Mouse (Mus musculus): ENCODE measurements around the gene Trat1. TPM values are rescaled to one million over a fixed set of nuclear protein-coding genes. Genes with fewer than 3 reads are reported as not detected.

Trat1 gene
- polyA plus RNA-seq (2015; fragmentation: Nextera tagmentation; extraction: Ambion mirVana) = not detected in 2 replicates

GRCm38 (mm10) chr16:48771971-48772445 is at the start of gene Trat1:
TSS of gene Trat1 (minus strand) at chr16:48772021.
- Histone ChIP-seq H3K9ac (ENCODE audit: low read depth, low read length) (no peak within 1 kb of the TSS), H3K36me3 (ENCODE audit: insufficient read depth, low read length) (no peaks in the 10 kb centered on the region), H3K4me2 (ENCODE audit: low read length) (no peak within 1 kb of the TSS), H3K9me3 (replicated peaks; ENCODE audit: low read length) (no peaks in the 10 kb centered on the region), H3K4me3 (replicated peaks; ENCODE audit: low read depth, low read length) (no peak within 1 kb of the TSS), H3K4me1 (replicated peaks; ENCODE audit: insufficient read depth, low read length) (no peaks in the 10 kb centered on the region), H3K27ac (no peak within 1 kb of the TSS), H3K27me3 (ENCODE audit: insufficient read depth, low read length) (no peaks in the 10 kb centered on the region)
- ATAC-seq (replicated peaks; ENCODE audit: low FRiP score, low read depth) (no peak), DNase-seq (ENCODE audit: low spot score) (no peak)
- 73% methylated on average over 3 of the region's 3 CpGs for WGBS
- no peak for TF ChIP-seq CTCF (IDR thresholded peaks at IDR 0.05; ENCODE audit: low read depth)

- no peak for DNase-seq (ENCODE audit: low spot score)
- no peak overlapping the region for H3K27ac ChIP-seq
- no peaks in the 10 kb centered on the region for H3K36me3 ChIP-seq (ENCODE audit: insufficient read depth, low read length)
- 92% methylated on average over 6 of the region's 6 CpGs for WGBS
- no peak for ATAC-seq (replicated peaks; ENCODE audit: low FRiP score, low read depth)
- H3K4me1 ChIP-seq (replicated peaks; ENCODE audit: insufficient read depth, low read length) = no peaks in the 10 kb centered on the region
- no peaks in the 10 kb centered on the region for H3K27me3 ChIP-seq (ENCODE audit: insufficient read depth, low read length)
- no peak for TF ChIP-seq CTCF (IDR thresholded peaks at IDR 0.05; ENCODE audit: low read depth)
- no peak overlapping the region for H3K4me2 ChIP-seq (ENCODE audit: low read length)
- no peak overlapping the region for H3K9ac ChIP-seq (ENCODE audit: low read depth, low read length)
- H3K9me3 ChIP-seq (replicated peaks; ENCODE audit: low read length) = no peaks in the 10 kb centered on the region
- no peak overlapping the region for H3K4me3 ChIP-seq (replicated peaks; ENCODE audit: low read depth, low read length)
Measured at GRCm38 (mm10) chr16:48818524-48818923, 46.7 kb upstream of the Trat1 start.

- DNase-seq (ENCODE audit: low spot score) = no peak
- WGBS = 93% methylated on average over 2 of the region's 2 CpGs
- TF ChIP-seq CTCF (IDR thresholded peaks at IDR 0.05; ENCODE audit: low read depth) = no peak
- H3K9ac ChIP-seq (ENCODE audit: low read depth, low read length) = no peak within 1 kb of the TSS
- H3K4me2 ChIP-seq (ENCODE audit: low read length) = no peak within 1 kb of the TSS
- no peaks in the 10 kb centered on the region for H3K4me1 ChIP-seq (replicated peaks; ENCODE audit: insufficient read depth, low read length)
- H3K27me3 ChIP-seq (ENCODE audit: insufficient read depth, low read length) = no peaks in the 10 kb centered on the region
- no peak for ATAC-seq (replicated peaks; ENCODE audit: low FRiP score, low read depth)
- H3K4me3 ChIP-seq (replicated peaks; ENCODE audit: low read depth, low read length) = no peak within 1 kb of the TSS
- H3K27ac ChIP-seq = no peak within 1 kb of the TSS
- no peaks in the 10 kb centered on the region for H3K36me3 ChIP-seq (ENCODE audit: insufficient read depth, low read length)
- H3K9me3 ChIP-seq (replicated peaks; ENCODE audit: low read length) = no peaks in the 10 kb centered on the region
Measured at GRCm38 (mm10) chr16:48816695-48817094, 44.9 kb upstream of the Trat1 start, which contains the start of gene Retnlb. TSS of gene Retnlb (plus strand) at chr16:48816856.

GRCm38 (mm10) chr16:48811881-48812436 is 40.1 kb upstream of the Trat1 start:
- Histone ChIP-seq H3K9me3 (replicated peaks; ENCODE audit: low read length) (no peaks in the 10 kb centered on the region), H3K4me2 (ENCODE audit: low read length) (no peak overlapping the region), H3K4me1 (replicated peaks; ENCODE audit: insufficient read depth, low read length) (no peaks in the 10 kb centered on the region), H3K9ac (ENCODE audit: low read depth, low read length) (no peak overlapping the region), H3K27ac (no peak overlapping the region), H3K4me3 (replicated peaks; ENCODE audit: low read depth, low read length) (no peak overlapping the region), H3K36me3 (ENCODE audit: insufficient read depth, low read length) (no peaks in the 10 kb centered on the region), H3K27me3 (ENCODE audit: insufficient read depth, low read length) (no peaks in the 10 kb centered on the region)
- DNase-seq (ENCODE audit: low spot score) (peak; percentile 3), ATAC-seq (replicated peaks; ENCODE audit: low FRiP score, low read depth) (no peak)
- 57% methylated on average over 7 of the region's 7 CpGs for WGBS
- TF ChIP-seq CTCF (IDR thresholded peaks at IDR 0.05; ENCODE audit: low read depth) = no peak

GRCm38 (mm10) chr16:48809374-48809773 is 37.6 kb upstream of the Trat1 start:
- Histone ChIP-seq H3K4me1 (replicated peaks; ENCODE audit: insufficient read depth, low read length) (no peaks in the 10 kb centered on the region), H3K27me3 (ENCODE audit: insufficient read depth, low read length) (no peaks in the 10 kb centered on the region), H3K9me3 (replicated peaks; ENCODE audit: low read length) (no peaks in the 10 kb centered on the region), H3K4me2 (ENCODE audit: low read length) (no peak overlapping the region), H3K27ac (no peak overlapping the region), H3K36me3 (ENCODE audit: insufficient read depth, low read length) (no peaks in the 10 kb centered on the region), H3K9ac (ENCODE audit: low read depth, low read length) (no peak overlapping the region), H3K4me3 (replicated peaks; ENCODE audit: low read depth, low read length) (no peak overlapping the region)
- no peak for DNase-seq (ENCODE audit: low spot score)
- 53% methylated on average over 2 of the region's 2 CpGs for WGBS
- peak; percentile 48 for TF ChIP-seq CTCF (IDR thresholded peaks at IDR 0.05; ENCODE audit: low read depth)
- no peak for ATAC-seq (replicated peaks; ENCODE audit: low FRiP score, low read depth)

- DNase-seq (ENCODE audit: low spot score) (no peak), ATAC-seq (replicated peaks; ENCODE audit: low FRiP score, low read depth) (no peak)
- no peaks in the 10 kb centered on the region for H3K36me3 ChIP-seq (ENCODE audit: insufficient read depth, low read length)
- no peaks in the 10 kb centered on the region for H3K27me3 ChIP-seq (ENCODE audit: insufficient read depth, low read length)
- no peaks in the 10 kb centered on the region for H3K9me3 ChIP-seq (replicated peaks; ENCODE audit: low read length)
- H3K4me3 ChIP-seq (replicated peaks; ENCODE audit: low read depth, low read length) = no peak overlapping the region
- no peak for TF ChIP-seq CTCF (IDR thresholded peaks at IDR 0.05; ENCODE audit: low read depth)
- no peak overlapping the region for H3K4me2 ChIP-seq (ENCODE audit: low read length)
- H3K9ac ChIP-seq (ENCODE audit: low read depth, low read length) = no peak overlapping the region
- 83% methylated on average over 1 of the region's 1 CpGs for WGBS
- no peak overlapping the region for H3K27ac ChIP-seq
- no peaks in the 10 kb centered on the region for H3K4me1 ChIP-seq (replicated peaks; ENCODE audit: insufficient read depth, low read length)
Measured at GRCm38 (mm10) chr16:48806521-48806920, 34.7 kb upstream of the Trat1 start.

GRCm38 (mm10) chr16:48805412-48805811 is 33.6 kb upstream of the Trat1 start:
- WGBS = 83% methylated on average over 1 of the region's 1 CpGs
- Histone ChIP-seq H3K27me3 (ENCODE audit: insufficient read depth, low read length) (no peaks in the 10 kb centered on the region), H3K27ac (no peak overlapping the region), H3K9me3 (replicated peaks; ENCODE audit: low read length) (no peaks in the 10 kb centered on the region), H3K36me3 (ENCODE audit: insufficient read depth, low read length) (no peaks in the 10 kb centered on the region), H3K4me2 (ENCODE audit: low read length) (no peak overlapping the region), H3K4me1 (replicated peaks; ENCODE audit: insufficient read depth, low read length) (no peaks in the 10 kb centered on the region), H3K4me3 (replicated peaks; ENCODE audit: low read depth, low read length) (no peak overlapping the region), H3K9ac (ENCODE audit: low read depth, low read length) (no peak overlapping the region)
- TF ChIP-seq CTCF (IDR thresholded peaks at IDR 0.05; ENCODE audit: low read depth) = no peak
- ATAC-seq (replicated peaks; ENCODE audit: low FRiP score, low read depth) = no peak
- DNase-seq (ENCODE audit: low spot score) = no peak
